Mouse (Mus musculus): ENCODE measurements around the gene Ndufa12.

Ndufa12 gene

GRCm38 (mm10) chr10:94198482-94199405, at the start of gene Ndufa12:
Gene Ndufa12 (plus strand): TSS chr10:94198720.
- peak; percentile 93 for DNase-seq

- DNase-seq = no peak
Measured at GRCm38 (mm10) chr10:94151488-94151887, 47.0 kb upstream of the Ndufa12 start.

GRCm38 (mm10) chr10:94153841-94154240, 44.7 kb upstream of the Ndufa12 start:
- DNase-seq = no peak

GRCm38 (mm10) chr10:94158962-94159361, 39.6 kb upstream of the Ndufa12 start:
- DNase-seq = no peak

GRCm38 (mm10) chr10:94159406-94159805, 39.1 kb upstream of the Ndufa12 start:
- DNase-seq = no peak

DNA sequence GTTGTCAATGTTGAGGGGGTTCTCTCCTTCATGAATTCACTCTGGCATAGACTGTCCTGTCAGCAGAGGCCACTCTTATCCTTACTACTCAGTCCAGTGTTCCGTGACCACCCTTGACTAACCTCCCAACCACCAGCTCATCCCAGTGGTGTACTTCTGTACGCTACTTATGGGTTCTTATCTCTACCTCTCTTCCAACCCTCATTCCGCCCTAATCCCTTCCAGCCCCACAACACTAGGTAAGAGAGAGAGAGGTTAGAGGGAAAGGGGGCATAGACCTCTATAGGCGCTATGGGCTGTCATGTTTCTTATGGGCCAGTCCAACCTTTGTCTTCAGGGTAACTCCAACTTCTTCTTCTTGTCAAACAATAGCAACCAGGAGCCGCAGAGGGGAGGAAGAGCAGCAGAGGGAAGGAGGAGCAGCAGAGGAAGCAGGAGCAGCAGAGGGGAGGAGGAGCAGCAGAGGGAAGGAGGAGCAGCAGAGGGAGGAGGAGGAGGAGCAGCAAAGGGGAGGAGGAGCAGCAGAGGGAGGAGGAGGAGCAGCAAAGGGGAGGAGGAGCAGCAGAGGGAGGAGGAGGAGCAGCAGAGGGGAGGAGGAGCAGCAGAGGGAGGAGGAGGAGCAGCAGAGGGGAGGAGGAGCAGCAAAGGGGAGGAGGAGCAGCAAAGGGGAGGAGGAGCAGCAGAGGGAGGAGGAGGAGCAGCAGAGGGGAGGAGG, 37.3 kb upstream of the Ndufa12 start:
- no peak for DNase-seq

DNA sequence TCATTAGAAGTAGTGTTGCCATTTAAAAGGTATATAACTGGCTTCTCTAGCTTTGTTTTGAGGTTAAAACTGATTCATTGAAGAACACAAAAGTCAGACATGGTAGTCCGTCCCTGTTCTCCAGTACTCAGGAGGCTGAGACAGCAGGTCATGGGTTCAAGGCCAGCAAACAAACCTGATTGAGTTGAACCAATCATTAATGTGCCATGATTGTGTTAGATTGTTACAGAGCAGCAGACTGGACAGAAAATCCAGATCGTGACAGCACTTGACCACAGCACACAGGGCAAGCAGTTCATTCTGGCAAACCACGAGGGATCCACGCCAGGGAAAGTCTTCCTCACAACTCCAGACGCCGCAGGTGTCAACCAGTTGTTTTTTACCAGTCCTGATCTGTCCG, 36.5 kb upstream of the Ndufa12 start:
- no peak for DNase-seq

DNA sequence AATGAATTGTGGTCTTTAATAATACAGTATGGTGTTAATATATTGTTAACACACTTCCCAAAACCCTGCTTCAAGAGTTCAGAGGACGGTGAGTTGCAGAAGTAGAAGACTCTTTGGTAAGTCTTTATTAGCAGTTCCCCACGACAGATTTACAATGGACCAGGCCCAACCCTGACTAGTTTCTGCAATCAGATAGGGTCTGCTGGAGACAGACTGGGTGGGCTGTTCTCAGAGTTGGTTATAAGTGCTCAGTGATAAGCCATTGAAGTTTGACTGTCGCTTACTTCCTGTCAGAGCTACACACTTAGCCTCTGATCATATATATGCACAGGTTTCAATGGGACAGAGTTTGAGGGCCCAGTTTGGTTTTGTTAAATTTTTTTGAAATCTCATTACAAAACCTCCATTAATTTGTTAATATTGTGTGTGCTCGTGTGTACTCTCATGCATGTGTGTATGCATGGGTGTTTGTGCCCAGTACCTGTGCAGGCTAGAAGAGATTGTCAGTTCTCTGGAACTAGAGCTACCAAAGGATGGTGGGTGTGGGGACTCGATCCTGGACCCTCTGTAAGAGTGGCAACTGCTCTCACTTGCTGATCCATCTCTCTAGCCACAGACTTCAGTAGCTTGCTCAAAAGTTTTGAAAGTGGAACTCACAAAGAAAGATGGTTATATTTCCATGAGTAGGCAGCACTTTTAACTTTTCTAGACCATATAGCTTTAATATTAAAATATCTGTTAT, 34.2 kb upstream of the Ndufa12 start:
- no peak for DNase-seq

- DNase-seq = no peak
Measured at GRCm38 (mm10) chr10:94165426-94165825, 33.1 kb upstream of the Ndufa12 start.

- no peak for DNase-seq
Measured at GRCm38 (mm10) chr10:94167051-94167750, 31.3 kb upstream of the Ndufa12 start.

DNA sequence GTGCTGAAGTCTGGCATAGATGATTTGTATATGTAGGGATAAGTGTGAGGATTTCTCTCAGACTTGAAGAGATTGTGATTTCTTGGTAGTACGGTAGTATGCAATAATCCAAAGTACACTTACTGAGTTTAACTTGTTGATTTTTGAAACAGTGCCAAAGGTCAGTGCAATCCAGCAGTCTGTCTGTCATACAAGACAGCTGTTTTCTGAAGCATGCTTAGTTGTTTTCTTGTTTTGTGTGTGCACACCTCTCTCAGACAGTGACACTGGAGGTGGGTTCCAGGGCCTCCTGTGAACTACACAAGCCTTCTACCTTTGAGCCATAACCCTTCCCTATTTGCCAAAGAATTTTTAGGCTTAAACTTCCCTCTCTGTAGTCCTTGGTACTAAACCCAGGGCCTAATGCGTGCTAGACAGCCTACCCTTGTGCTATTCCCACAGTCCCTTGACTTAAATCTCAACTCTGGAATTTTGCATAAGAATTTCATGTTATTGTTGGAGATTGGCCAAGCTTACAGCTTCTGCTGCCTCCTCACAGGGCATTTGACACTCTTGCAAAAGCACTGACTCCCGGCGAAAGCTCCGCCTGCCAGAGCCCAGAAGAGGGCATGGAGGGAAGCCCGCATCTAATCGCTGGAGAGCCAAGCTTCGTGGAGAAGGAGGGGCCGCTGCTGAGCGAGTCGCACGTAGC, 26.9 kb upstream of the Ndufa12 start:
- DNase-seq = no peak

GRCm38 (mm10) chr10:94172137-94172536, 26.4 kb upstream of the Ndufa12 start:
- DNase-seq = no peak

GRCm38 (mm10) chr10:94172706-94173105, 25.8 kb upstream of the Ndufa12 start:
- no peak for DNase-seq

GRCm38 (mm10) chr10:94174652-94175051, 23.9 kb upstream of the Ndufa12 start:
- DNase-seq = no peak

- DNase-seq = no peak
Measured at GRCm38 (mm10) chr10:94183199-94183598, 15.3 kb upstream of the Ndufa12 start.

DNA sequence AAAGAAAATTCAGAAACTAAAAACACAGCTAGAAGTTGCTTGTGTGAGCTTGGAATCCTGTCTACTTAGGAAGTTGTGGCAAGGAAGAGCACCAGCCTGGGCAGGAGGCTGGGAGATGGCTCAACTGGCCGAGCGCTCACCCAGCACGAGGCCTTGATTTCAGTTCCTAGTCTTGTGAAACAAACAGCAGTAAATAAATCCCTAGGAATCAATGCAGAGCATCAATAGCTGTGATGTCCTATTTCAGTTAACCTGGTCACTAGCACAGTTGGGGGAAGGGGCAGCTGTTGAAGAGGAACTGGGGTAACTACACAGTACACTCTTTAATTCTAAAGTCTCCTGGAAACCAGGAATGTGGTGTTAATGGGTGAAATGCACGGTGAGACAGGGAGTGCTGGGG, 6.5 kb downstream of the Ndufa12 start:
- no peak for DNase-seq

GRCm38 (mm10) chr10:94210718-94211618, 12.4 kb downstream of the Ndufa12 start:
- DNase-seq = no peak

GRCm38 (mm10) chr10:94211725-94212124, 13.2 kb downstream of the Ndufa12 start:
- no peak for DNase-seq

DNA sequence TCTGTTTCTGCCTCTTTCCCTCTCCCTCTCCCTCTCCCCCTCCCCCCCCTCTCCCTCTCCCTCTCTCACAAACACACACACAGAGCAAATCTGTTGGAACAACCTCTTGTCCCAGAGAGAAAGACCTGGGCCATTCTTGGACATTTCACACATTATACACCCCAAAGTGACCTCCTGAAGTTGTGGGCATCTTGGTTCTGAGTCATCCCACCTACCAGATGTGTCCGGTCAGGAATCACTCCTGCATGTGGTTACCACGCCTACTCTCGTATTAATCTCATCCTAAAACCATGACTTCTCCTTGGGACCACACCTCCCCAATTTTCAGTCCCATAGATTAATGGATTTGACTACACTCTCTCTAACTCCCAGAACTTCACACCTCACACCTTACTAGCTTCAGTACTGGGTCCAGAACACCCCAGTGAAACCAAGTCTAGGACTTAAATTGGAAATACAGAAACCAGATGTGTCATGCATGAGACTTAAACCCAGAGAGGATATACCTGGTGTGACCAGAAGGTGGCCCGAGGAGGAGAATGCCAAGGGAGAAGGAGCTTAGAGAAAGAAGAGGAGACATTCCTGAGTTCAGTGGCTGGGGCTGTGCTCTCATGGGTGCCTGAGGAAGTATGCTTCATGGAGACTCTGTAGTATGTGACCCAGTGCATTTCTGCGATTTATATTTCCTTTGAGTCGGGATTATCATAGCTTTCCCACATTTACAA, 26.7 kb downstream of the Ndufa12 start:
- DNase-seq = no peak
